Mouse (Mus musculus) gastrocnemius, adult 8-10 months (tissue): ENCODE results near the gene Olfml2a. TPM values are rescaled to one million over a fixed set of nuclear protein-coding genes. Genes with fewer than 3 reads are reported as not detected.

Source experiments
- DNase-seq, 2 experiments: peaks; one replicate each; pipeline ENCODE4 v3.0.0; 2022; ENCODE audit warnings: low spot score in 2 of 2
- total RNA-seq, 4 experiments: library from RNA; stranded (reverse); gene quantifications; 2 replicates each; pipeline ENCODE4 v1.2.4; 2022

Gene Olfml2a
- total RNA-seq: 1 to 10 TPM; 3.1 to 4.6 (median 3.3) TPM

DNA sequence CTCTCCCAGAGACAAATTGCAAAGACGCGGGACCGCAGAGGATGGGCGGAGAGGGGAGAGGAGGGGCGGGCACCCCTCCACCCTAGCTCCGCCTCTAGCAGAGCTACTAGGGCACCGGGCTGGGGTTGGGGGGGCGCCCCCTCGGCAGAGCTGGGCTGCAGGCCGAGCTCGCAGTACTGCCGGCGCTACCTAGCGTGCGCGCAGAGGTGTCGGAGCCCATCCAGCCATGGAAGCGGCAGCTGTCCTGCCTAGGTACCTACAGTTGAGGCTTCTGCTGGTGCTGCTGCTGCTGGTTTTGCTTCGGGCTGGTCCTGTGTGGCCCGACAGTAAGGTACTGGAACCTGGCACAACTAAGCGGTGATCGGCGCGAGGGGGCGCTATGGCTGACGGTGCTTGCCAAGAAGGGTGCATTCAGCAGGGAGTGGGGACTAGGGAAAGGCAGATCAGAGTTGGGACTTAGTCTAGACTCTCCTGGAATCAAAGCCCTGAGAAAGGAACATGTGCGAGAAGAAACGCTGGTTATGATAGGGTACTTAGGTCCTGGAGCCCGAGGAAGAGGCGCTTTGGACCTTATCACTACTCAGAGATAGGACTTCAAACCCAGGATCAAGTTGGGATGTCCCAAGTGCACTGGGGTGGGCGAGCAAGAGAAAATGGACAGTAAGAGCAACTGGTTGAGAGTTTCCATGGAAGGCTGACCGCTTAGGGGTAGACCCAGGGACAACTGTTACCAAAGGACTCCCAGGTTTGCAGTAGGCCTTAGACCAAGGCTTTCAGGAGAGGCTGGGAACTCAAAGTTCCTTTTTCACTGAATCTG, at the start of gene Olfml2a:
Olfml2a (plus strand) TSS at position 128 of the 817 bp plus-strand sequence.
- peak; percentile 65 to 73 for DNase-seq

DNA sequence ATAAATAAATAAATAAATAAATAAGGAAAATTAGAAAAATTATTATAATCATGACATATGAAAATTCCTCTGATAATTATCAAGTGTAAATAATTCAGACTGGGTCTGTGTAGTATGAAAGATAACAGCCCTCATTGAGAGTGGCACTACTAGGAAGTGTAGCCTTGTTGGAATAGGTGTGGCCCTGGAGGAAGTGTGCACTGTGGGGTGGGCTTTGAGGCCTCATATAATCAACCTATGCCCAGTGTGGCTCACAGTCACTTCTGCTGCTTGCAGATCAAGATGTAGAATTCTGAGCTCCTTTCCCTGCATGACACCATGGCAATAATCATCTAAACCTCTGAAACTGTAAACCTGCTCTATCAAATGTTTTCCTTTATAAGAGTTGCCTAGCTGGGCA, 28.9 kb upstream of the Olfml2a start:
- no peak for DNase-seq

DNA sequence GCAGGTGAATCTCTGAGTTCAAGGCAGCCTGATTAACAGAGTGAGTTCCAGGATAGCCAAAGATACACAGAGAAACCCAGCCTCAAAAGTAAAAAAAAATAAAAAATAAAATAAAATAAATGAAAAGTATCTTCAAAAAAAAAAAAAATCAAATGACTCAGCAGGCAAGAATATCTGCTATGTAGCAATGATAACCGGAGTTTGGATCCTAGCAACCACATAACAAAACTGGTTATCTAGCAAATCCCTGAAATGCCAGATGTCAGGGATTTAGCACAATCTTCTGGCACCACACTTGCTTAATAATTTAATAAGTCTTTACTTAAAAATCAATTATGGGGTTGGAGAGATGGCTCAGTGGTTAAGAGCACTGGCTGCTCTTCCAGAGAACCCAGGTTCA, 27.5 kb upstream of the Olfml2a start:
- DNase-seq: no peak

DNA sequence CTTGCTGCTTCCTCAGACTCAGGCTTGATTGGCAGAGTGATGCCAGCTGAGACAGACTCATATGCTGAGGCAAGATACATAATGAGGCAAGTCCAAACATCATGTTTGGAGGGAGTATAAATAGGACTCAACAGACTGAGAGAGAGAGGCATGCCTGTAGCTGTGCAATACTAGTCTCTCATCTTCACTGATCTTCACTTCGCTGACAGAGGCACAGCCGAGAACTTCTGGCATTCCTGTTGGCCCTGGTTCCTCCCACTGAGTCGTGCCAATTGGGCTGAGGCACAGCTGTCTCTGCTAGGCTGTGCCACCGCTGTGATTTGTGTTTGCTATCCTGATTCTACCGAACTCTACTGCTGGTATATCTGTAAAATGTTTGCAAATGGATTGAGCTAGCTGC, 25.7 kb upstream of the Olfml2a start:
- DNase-seq: peak; percentile 22 to 57

DNA sequence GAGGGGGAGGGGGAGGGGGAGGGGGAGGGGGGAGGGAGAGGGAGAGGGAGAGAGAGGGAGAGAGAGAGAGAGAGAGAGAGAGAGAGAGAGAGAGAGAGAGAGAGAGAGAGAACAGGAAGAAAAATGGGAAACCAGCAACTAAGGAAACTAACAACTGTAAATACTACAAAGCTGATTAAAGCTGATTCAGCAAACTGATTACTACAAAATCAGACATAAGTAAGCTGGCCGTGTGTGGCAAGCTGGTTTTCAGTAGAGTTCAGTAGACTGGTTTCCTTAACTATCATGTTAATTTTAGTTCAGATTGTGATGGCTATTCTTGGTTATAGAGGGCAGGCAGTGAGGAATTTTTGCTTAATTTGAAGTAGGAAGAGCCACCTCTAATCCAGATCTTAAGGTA, 23.2 kb upstream of the Olfml2a start:
- no peak for DNase-seq

DNA sequence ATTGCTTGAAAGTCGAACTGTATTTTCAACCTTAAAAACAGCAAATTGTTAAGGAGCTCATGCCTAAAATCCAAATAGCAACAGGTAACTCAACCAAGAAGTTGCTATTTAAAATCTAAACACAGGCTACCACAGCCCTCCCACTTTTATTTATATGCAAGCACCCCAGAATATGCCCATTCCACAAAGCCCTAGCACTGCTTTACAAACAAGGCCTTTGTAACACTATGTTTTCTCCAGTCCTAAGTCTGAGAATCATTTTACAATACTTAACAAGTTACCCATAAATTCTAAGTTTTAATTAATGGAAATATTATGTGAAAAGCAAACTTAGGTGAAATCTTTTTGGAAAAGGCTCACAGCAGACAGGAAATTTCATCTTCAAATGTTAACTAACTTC, 17.3 kb upstream of the Olfml2a start:
- no peak for DNase-seq

DNA sequence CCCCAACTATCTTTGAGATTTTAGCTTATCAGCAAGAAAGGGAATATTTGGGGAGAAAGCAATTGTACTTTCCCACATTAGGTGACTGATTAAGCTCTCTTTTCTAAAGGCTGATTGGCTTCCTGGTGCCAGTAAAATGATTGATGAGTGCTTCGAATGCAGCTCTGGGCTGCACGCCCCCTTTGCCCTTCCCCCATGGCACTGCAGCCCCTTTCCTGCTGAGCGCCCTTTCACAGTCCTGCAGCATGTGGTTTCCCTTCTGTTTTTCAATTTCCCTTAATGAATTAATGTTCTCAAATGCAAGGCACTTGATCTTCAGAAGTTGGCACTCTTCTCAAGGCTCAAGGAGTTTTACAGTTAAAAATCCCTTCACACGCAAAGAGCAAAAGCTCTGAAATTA, 16.8 kb upstream of the Olfml2a start:
- DNase-seq: no peak

DNA sequence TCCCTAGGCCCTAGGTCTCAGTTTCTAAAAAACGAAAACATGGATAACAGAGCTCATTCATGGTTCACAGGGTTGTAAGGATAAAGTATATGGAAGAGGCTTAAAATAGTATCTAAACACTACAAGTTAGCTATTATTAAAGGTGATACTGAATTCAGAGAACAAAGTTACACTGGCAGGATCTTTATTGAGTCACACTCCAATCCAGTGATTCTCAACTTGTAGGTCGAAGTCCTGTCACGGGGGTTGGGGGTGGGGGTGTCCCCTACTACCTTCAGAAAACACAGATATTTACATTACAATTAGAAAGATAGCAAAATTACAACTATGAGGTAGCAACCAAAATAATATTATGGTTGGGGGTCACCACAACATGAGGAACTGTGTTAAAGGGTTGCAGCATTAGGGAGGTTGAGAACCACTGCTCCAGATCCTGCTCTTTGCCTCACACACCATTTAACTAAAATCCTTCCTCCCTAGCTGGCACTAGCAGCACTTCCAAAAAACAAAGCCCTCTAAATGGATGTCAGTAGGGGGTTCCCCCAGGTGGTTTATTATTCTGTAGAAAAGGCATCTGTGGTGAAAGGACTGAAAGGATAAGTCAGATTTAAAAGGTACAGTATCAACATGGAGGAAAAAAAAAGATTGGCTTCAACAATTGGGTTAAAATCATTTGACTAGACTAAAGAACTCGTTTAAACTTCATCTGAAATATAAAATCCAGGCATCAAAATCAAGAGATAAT, 14.7 kb upstream of the Olfml2a start:
- no peak for DNase-seq

DNA sequence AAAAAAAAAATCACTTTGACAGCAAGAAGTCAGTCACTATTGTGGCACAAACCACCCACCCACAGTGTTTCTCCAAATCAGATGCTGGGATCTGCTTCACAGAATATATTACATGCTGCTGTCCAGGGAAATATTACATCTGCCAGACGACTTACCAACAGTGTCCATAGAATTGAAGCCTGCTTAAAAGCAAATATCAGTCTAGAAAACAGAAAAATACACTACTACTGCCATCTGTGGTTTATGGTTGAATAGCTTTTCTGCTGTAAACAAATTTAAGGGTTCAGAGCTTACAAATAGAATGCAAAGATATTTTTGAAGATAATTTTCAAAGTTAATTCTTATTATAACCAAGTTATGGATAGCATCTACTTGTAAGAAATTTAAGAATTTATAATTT, 10.4 kb upstream of the Olfml2a start:
- no peak for DNase-seq

DNA sequence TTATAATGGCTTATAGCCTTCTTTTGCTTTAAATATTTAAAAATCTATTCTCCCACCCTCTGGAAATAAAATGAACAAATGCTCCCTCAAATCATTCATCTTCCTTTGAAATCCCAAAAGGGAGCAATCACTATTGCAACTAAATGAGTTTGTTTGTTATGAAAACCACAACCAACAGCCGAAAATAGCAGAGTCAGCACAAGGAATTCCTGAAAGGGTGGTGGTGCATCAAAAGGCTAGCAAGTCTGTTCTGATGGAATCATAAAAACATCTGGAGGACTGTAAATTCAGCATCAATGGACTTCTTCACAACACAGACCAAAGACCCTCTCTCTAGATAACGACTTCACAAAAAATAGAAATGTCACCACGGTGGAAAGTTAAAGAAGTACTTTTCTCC, 8.3 kb upstream of the Olfml2a start:
- DNase-seq: no peak

DNA sequence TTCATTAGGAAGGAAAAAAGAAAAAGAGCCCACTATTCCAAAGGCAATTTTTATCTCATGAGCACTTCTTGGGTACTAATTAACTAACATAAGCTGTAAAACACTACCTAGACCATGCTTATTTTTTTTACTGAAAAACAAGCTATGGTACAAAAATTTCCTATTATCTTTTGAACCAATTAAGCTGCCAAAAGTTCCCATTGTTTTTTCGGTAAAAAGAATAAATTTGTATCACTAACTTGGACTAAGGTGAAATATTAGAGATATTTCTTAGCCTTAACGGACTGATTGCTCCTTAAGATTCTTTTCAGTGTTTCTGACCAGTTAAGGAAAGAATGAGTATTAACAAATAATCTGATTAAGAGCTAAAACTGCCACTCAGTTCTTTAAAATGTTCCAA, 7.9 kb upstream of the Olfml2a start:
- no peak for DNase-seq

DNA sequence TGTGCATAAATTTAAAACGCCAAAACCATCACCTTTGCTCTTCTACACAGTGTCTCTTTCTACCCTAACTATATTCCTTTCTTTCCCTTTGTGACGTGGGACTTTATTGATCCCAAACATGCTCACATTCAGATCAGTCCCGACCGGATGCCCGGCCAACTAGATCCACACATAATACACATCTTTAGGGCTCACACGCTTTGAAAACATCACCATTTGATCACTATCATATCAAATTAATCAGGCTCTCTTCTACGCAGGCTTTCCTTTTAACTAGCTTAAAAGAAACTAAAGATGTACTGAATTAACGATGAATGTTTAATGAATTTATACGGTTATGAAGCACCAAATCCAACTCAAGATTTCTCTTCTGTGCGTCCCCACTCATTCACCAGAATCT, 7.2 kb upstream of the Olfml2a start:
- DNase-seq: no peak

DNA sequence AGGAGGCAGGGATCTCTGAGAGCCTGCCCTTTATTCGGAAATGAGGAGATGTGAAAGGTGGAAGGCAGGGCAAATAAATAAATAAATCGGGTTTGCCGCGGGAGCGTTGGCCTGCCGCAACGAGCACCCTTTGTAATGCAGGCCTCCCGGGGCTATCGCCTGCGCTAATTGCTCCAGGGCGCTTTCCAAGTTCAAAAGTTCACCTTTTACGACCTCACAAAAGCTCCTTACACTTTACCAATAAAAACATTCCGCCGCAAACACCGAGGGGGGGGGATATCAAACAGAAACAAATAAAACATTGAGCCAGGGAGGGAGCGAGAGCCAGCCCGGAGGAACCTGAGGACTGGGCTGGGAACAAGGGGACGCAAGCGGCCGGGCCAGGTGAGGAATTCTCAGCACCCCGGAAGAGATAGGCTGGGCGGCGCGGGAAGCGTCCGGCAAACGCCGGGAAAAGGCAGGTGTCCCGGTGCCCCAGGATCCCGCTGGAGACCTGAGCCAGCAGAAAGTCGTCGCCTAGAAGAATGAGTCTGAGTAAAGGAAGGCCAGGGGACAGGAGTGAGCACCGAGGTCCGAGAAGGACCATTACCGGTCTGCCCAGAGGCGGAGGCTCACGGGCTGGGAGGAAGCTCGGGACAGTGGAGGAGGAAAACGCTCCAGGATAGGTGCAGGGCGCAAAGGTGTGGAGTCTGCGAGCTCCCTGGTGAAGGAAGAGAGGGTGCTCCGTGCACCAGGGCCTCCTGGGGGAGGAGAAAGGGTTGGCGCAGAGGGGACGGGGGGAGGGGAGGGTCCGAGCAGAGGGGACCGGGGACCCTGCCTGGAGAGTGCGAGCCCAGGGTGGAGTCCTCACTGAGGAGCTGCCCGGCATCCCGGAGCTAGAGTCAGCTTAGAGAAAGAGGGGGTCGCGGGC, 6.4 kb upstream of the Olfml2a start:
- DNase-seq: no peak

DNA sequence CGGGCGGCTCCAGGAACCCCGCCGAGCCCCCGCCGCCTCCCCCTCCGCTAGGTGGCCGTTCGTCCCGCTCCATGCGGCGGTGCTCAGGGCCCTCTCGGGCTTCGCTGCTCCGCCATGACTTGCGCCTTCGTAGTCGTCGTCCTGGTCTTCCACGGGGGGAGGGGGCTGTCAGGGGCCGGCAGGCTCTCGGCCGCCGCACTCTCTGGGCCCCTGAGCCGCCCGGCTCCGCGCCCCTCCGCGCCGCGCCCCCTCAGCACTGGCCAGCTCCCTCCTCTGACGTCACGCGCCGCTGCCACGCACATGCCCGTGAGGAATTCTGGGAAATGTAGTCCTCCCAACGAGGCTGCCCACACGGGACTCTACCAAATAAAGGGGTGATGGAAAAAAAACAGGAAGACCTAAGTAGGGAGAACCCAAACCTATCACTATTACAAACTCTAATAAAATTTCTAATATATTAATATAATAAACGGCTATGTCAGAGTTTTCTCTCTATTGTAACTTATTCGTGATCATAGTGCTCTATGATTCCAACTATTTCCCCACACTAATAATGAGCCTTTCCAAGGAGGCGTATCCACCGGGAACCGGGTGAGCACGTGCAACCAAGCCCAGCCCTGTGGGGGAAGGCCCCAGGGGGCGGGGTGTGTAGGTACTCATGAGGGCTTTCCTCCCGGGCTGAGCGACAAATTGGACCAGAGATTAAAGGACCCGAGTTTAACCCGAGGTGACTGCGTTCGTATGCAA, 5.5 kb upstream of the Olfml2a start:
- peak; percentile 88 to 91 for DNase-seq

DNA sequence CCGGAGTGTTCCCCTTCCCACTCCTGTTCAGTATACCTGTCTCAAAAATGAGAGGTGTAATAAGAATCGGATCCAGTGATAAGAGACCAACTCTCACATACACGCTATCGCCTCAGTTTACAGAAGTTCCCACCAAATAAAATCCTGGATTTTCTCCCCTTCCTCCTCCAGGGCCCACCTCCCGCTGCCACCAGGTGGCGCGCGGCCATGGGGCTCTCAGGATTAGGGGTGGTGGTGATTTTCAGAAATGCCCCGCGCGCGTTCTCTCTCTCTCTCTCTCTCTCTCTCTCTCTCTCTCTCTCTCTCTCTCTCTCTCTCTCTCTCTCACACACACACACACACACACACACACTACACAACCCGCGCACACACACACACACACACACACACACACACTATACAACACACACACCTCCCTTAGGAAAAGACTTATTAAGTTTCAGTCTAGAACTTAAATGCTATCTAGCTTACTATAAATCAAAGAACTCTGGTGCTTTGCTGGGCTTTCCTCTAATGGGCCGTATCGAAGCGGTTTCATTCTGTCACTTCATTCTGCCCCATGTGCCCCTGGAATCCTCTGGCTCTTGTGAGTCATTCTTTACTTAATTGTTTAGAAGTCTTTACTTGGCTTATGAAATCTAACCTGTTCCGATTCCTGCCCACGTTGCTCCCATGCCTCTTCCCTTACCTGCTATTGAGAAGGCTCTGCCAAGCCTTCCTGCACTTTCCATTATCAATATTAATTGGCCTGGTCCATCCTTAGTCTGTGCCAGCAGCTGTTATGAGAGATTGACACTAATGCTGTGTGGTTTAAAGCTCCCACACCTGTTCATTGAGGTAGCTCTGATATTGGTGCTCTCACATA, 4.4 kb upstream of the Olfml2a start, which contains the start of gene Nr6a1:
Nr6a1 (minus strand) TSS at position 574 of the 865 bp plus-strand sequence.
- DNase-seq: peak; percentile 41 to 59

DNA sequence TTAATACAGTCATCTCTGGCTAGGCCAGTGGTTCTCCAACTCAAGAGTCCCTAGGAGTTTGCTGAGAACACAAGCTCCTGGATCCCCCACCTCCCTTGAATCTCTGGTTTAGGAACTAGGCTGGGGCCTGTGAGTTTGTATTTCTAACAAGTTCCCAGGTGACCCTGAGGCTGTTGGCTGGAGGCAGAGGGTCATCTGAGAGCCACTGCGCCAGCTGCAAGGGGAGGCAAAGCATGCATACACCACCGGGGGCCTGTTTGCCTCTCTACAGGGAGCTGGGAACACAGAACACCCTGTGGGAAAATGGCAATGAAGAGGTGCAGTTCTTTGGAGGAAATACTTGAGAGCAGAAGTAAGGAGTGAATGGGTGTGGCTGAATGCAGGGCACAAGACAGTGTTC, 1.5 kb upstream of the Olfml2a start:
- DNase-seq: no peak

DNA sequence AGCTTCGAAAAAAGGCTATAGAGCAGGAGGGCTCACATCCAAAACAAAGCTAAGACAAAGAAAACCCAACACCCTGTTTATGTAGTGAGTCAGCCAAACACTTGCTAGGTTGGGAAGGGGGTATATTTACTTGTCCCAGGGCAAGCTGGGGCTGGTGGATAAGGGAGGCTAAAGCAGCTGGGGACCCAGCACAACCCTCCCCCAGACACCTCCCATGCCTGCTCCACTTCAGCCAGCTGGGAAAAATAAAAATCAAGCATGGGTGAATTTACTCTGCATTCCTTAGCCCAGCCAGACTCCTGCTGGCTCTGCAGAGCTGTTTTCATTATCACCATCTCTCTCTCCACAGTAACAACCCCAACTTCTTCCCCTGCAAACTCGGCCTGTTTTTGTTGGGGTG, 2.2 kb downstream of the Olfml2a start:
- DNase-seq: no peak

DNA sequence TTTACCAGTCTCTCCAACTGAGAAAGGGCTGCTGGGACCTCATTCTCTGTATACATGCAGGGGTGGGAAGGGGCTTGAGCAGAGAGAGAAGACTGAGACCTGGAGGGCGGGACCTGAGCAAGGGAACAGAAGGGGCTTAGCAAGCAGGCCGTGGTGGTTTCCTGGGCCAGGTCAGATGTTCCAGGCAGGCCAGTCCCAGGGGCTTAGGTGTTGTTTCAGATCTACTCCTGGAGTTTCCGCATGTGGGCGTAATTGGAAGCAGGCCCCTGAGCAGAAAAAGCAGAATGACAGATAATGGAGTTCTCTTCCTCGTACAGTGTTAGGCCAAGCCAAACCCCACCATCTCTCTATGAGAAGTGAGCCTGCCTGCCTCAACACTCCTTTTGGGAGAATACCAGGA, 3.2 kb downstream of the Olfml2a start:
- DNase-seq: no peak

DNA sequence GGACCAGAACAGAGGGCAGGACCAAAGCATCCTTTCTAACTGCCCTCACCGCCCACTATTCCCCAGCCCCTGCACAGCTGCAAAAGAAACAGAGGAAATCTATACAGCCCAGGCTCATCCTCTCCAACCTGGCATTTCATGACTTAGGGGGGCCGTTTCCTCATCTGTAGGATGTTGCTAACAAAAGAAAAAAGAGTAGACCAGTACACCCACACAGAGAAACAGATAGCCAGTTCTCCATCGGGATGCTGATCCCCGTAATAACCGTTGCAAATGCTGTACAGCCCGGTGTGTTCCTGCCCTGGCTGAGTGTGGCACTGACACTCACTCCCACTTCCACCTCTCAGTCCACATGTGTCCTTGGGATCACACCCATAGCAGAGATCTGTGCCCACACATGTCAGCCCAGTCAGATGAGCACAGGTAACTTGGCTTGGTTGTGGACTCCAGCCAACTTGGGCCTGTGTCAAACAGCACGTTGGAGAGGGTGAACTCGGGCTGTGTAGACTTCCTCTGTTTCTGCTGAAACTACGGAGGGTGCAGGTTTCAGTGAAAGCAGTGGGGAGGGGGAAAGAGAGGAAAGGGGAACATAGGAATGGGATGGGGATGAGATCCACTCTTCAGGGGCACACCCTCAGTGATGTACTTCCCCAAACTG, 5.1 kb downstream of the Olfml2a start:
- no peak for DNase-seq

DNA sequence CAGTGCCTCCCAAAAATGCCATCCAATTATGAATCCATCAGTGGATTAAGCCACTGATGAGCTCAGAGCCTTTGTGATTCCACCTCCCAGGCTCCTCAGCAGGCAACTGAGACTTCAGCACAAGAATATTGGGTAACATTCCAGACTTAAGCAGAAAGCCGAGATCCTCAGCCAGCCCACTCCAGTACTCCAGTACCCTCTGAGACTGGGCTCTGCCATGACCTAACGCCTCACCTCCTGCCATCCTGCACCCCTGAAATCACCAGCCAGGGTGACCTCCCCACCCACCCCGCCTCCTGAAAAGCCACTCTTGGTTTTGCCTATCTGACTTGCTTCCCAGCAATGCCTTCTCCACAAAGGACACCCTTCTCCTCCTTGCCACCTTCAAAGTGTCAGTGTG, 5.6 kb downstream of the Olfml2a start:
- DNase-seq: no peak
